Mouse (Mus musculus): ENCODE measurements around the gene Tmem131l.

Tmem131l gene

DNA sequence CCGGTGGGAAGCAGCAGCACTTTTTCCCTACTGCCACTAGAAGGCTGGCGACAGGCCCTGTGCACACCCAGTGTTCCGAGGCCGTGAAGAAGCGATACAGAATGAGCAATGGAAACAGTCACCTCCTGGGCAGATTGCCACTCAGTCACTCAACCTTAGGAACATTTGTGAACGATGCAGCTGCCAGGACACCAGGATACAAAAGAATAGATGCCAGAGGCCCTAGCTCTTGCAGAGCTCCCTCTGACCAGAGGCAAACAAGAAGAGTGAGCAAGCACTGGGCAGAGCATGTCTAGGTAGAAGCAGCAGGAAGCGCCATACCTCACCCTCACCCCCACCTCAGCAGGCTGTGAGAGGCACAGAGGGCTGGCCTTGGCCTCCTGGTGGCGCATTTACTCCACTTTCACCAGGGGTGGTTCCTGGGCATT is 46.9 kb downstream of the Tmem131l start:
- POLR2A ChIA-PET, result interaction anchor here in 3 of 4 experiments (1.2 to 4.1 kb wide), 9 partner anchors 10 to 47 kb away, joined by 3 to 30 read pairs (median 5); partner anchors contain the start of gene Tmem131l (in 1 of the 3)
- CTCF ChIA-PET, result interaction anchor here in 1 of 4 experiments (0.7 kb wide), 1 partner anchor 39 kb away, joined by 3 read pairs; no protein-coding TSS in a partner anchor

DNA sequence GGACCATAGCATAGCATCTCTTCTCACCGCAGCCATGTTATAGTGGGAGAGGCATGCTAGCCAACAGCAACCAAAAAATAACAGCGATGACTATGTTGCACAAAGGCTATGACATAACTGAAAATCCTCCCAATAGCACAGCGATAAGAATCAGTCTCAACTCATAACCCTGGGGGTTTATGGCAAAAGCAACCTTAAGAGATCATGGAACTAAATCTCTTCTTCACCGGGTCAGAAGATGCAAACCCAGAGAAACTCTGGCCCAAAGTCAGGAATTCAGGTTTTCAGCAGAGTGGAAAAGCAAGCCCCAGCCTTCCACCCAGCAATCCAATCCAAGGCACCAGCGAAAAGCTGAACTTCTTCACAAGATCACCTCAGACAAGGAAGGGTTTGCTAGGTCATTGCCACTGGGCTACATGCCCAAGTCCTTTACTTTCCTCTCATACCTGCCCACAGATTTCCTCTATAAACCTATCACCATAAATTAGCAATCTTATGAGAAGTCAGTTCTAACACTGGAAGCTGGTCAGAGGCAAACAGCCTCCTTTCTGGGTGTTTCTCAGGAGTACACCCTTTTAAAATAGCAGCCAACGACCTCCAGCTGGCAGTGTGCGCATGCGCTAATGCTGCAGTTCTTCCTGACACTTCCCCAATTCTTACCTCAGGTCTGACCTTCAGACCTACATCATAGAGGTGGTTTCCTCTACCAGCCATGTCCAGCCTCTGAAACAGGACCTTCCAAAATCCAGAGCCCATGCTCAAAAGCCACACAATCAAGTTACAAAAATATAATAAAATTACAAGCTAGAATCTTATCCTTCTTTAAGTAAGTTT is 48.1 kb downstream of the Tmem131l start:
- POLR2A ChIA-PET, result interaction anchor here in 2 of 4 experiments (1.2 to 4.1 kb wide), 3 partner anchors 11 to 22 kb away, joined by 4 to 30 read pairs (median 5); no protein-coding TSS in a partner anchor
- CTCF ChIA-PET, result interaction anchor here in 1 of 4 experiments (0.7 kb wide), 1 partner anchor 40 kb away, joined by 3 read pairs; no protein-coding TSS in a partner anchor

DNA sequence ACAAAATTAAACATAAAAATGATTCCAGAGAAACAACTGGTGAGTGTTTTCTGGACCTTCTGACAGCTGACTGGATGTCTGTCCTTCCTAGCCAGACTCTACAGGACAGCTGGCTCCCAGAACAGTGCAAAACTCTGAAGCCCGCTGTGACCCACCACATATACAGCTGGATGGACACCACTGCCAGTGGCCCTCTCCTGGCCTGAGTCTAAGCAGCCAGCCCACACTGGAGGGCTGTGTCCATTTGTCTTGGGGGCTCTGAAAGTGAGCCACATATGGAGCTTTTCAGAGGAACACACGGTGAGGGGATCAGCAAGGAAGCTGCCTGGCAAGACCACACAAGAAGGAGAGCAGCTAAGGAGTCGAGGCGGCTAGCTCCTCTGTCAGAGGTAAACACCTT is 51.8 kb downstream of the Tmem131l start:
- POLR2A ChIA-PET, result interaction anchor here in 2 of 4 experiments (1.0 to 1.9 kb wide), 5 partner anchors 8 to 23 kb away, joined by 3 to 8 read pairs (median 4); no protein-coding TSS in a partner anchor
- CTCF ChIA-PET, result no interaction called here

DNA sequence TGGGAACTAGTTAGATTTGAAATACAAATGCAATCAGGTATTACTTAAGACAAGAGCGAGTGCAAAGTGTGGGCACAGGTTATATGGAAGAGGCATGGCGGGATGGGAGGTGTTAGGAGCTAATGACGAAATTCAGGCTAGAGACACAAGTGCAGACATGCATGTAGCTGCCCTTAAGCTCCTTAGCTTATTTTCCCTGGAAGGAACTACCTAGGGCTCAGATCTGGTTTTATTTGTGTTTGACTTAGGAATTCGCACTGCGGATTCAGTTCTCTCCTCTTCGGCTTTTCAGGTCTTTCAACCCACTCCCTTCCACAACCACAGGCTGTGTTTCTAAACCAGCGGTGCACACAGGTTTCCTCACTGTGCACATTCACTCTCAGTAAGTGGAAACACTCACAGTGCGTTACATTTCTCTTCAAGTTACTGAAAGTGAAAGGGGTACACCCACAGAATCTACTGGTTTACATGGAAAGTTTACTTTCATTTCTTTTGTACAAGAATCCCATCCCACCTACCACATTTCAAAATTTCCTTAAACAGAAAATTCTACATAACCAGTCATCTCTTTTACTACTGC is 52.4 kb downstream of the Tmem131l start:
- ChIA-PET POLR2A (interaction anchor here in 2 of 4 experiments (1.0 to 1.4 kb wide), 3 partner anchors 9 to 17 kb away, joined by 3 to 8 read pairs (median 4); no protein-coding TSS in a partner anchor), CTCF (no interaction called here)

DNA sequence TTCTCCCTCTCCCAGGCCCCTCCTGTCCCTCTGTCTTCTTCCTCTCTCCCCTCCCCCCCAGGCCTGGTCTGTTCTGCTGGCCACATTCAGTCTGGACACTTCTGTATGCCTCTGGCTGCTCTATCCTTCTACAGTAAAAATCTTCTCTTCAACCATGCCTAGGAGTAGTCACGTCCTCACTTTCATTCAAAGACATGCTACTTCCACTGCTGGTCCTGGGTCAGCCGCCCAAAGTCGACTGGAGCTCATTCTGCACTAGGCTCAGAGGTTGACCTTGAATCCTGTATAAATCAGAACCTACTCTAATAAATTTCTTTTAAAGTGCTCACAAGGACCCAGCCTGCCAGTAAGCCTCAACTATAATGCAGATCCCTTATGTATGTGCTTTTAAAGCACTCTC is 53.2 kb downstream of the Tmem131l start:
- ChIA-PET POLR2A (interaction anchor here in 3 of 4 experiments (0.9 to 1.0 kb wide), 3 partner anchors 8 to 17 kb away, joined by 3 read pairs; no protein-coding TSS in a partner anchor), CTCF (interaction anchor here in 1 of 4 experiments (0.6 kb wide), 1 partner anchor 421 kb away, joined by 3 read pairs; no protein-coding TSS in a partner anchor)

DNA sequence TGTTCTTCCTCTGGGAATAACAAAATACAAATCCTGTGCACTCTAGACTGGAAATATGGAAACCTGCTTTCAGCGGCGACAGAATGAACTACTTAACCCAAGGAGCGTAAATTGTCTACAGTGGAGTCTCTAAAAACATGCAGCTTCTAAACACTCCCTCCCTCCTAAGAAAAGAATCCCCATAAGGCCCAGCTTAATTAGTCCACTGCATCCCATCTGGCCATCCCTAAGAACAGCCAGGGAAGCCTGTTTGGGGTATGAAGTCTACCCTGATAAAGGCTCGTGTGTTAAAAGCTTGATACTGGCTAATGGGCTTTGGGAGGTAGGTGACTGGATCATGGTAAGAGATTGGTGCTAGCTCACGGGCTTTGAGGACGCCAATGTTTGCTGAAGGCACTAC is 54.5 kb downstream of the Tmem131l start:
- ChIA-PET CTCF (interaction anchor here in 1 of 4 experiments (1.4 kb wide), 1 partner anchor 39 kb away, joined by 3 read pairs; no protein-coding TSS in a partner anchor), POLR2A (interaction anchor here in 3 of 4 experiments (0.9 to 1.3 kb wide), 3 partner anchors 9 to 27 kb away, joined by 3 to 4 read pairs (median 4); no protein-coding TSS in a partner anchor)

DNA sequence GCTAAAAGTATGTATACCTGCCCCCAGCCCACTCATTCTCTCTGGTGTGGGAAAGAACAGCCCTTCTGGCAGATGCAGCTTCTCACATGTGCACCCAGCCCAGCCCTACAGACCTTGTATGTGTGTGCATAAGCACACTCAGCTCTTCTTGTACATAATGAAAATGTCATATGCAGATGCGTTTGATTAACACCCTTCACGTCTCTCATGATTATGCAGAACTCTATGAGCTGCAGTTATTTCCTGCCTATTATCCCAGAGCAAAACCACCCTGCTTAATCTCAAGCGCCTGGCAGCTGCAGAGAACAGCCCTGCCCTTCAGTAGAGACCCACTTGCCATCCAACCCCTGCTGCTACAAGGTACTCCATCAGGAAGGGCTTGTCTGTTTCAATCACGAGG is 55.6 kb downstream of the Tmem131l start:
- ChIA-PET CTCF (no interaction called here), POLR2A (interaction anchor here in 3 of 4 experiments (0.6 to 6.7 kb wide), 7 partner anchors 10 to 55 kb away, joined by 3 to 34 read pairs (median 3); no protein-coding TSS in a partner anchor)

DNA sequence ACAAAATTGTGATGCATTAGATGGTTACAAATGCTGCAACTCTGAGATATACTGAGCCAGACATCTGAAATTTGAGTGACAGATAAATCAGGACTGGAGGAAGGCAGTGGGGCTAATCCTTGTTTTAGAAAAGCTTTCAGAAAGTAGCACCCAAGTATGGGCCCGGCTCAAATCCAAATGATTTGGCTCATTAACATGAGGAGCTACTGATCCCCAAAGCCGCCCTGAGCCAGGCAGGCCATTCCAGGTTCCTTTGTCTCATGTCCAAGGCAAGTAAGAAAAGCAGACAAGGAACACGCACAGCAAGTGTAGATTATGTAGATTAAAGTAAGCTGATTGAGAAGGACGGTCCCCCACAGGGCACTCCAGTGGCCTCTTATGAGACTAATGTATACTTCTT is 57.2 kb downstream of the Tmem131l start:
- ChIA-PET CTCF (interaction anchor here in 1 of 4 experiments (0.6 kb wide), 1 partner anchor 803 kb away, joined by 5 read pairs; no protein-coding TSS in a partner anchor), POLR2A (interaction anchor here in 2 of 4 experiments (0.7 to 6.7 kb wide), 5 partner anchors 12 to 40 kb away, joined by 3 to 34 read pairs (median 5); no protein-coding TSS in a partner anchor)

DNA sequence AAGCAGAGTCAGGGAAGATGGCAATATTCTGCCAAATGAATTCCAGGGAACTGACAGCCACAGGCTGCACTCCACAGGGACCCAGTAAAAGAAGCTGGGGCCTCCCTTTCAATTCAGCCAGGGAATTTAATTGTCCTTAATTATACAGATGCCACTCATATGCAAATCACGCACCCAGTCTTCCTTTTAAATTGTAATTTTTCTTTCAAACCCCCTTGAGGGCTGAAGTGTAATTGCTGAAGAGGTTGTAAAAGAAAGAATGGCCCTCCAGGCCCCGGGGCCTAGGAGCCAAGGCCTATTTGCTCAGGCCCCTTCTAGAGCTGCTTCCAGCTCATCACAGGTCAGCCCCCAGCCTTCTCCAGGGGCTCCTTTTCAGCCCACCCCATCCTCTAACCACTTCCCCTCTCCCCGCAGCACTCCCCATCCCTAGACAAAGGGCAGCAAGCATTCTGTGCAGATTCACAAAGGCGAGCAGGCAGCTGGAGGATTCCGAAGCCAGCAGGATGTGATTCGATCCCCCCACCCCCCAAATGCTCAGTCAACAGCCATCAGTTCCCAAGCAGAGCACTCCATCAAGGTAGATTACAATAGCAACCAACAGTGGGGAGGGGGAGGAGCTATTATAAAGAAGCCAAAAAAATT is 59.6 kb downstream of the Tmem131l start:
- ChIA-PET CTCF (interaction anchor here (0.6 to 1.9 kb wide), 9 partner anchors 9 to 333 kb away, joined by 3 to 11 read pairs (median 4); no protein-coding TSS in a partner anchor), POLR2A (interaction anchor here in 3 of 4 experiments (0.5 to 6.7 kb wide), 39 partner anchors 8 to 1594 kb away, joined by 3 to 34 read pairs (median 4); partner anchors contain the start of genes Gatb (in 1 of the 3) and Tmem131l (in 1 of the 3))

DNA sequence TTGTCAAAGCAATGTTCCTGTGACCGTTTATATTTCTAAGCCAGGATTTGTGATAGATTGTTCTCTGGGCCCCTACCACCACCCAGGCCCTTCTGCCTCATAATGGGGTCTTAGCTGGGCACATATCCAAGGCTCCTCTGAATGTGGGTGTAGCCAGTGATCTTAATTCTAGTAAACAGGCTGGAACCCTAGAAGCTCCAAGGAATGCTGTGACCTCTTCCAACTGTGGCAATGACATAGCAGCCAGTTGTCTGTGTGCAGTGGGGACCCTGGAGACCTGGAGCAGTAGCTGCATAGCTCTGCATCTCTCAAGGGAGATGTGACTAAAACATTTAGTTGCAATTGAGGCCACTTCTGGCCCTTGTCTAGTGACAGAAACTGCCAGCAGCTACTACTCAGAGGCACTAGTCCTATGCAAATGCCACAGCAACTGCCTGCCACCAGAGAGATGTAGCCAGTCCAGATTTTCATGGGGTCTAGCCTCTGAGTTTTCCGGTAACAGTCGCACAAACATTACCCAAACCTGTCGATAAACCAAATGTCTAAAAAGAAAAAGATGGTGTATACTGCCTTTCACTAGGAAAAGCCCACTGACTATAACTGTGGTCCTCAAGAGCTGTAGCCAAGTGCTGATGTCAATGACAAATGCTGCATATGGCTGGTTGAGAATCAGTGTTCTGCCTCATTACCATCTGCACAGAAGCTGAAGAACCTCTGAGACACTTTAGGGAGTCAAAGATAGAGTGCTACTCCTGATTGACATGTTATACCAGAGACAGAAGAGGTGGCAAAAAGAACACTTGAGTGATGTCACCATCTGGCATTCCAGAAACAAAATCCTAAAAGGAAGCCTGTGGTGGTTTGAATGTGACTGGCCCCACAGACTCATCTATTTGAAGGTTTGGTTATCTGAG is 61.2 kb downstream of the Tmem131l start:
- POLR2A ChIA-PET, result interaction anchor here in 2 of 4 experiments (1.2 to 6.7 kb wide), 6 partner anchors 9 to 25 kb away, joined by 3 to 34 read pairs (median 8); no protein-coding TSS in a partner anchor
- CTCF ChIA-PET, result interaction anchor here in 1 of 4 experiments (0.6 to 1.9 kb wide), 2 partner anchors 9 to 197 kb away, joined by 3 to 8 read pairs; no protein-coding TSS in a partner anchor

DNA sequence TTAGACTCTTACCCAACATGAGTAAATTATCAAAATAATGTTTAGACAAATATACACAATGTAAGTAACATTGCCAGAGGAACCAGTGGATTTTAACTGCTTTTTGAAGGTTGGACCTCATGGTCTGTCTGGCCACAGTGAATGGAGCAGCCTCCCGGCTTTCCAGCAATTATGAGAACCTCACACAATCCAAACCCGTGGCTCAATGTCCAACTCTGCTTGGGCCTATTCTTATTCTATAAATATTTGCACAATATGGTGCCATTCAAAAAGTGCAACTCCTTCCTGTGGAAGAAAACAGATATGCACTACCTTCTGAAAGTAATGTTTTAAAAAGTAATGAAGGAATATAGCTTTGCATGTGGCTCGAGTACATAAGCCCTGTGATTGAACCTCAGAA is 62.2 kb downstream of the Tmem131l start:
- POLR2A ChIA-PET, result interaction anchor here in 2 of 4 experiments (1.2 to 6.7 kb wide), 3 partner anchors 8 to 18 kb away, joined by 4 to 34 read pairs (median 13); no protein-coding TSS in a partner anchor
- CTCF ChIA-PET, result no interaction called here

DNA sequence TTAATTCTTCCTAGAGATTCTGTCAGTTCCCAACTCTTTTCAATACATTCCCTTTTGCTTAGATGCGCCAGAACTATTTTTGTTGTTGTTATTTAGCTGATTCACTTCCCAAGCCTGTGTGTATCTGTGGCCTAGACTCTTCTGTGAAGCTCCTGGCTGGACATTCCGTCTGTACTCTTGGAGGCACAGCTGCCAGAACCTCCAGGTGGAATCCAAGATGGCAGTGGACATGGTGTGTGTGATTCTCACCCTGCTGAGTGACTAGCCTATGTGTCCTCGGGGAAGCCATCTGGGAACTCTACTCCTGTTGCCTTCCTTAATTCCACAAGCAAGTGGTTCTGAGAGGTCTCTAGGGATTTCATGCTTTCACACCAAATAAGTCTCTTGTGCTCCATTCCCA is 63.8 kb downstream of the Tmem131l start:
- POLR2A ChIA-PET, result interaction anchor here in 2 of 4 experiments (0.6 to 2.0 kb wide), 3 partner anchors 12 to 512 kb away, joined by 3 to 7 read pairs (median 6); no protein-coding TSS in a partner anchor
- CTCF ChIA-PET, result no interaction called here

DNA sequence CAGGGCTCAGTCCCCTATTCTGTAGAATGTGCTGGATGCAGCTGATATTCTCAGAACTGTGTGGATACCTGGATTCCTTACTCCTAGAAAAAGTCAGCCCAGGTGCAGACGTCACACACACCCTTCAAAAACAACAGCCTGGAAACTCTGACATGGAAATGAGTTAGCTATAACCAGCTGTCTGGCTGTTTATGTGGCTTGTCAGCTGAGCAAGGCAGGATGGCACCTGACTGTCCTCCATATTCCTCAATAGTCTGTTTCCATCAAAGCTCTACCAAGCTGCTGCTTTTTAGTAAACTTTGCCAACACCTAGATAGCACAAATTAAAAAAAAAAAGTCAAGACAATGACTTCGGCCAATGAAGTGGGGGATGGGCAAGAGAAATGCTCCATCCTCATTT is 66.6 kb downstream of the Tmem131l start:
- POLR2A ChIA-PET, result interaction anchor here in 2 of 4 experiments (1.4 to 2.0 kb wide), 3 partner anchors 11 to 67 kb away, joined by 3 to 6 read pairs (median 6); partner anchors contain the start of gene Tmem131l (in 1 of the 2)

DNA sequence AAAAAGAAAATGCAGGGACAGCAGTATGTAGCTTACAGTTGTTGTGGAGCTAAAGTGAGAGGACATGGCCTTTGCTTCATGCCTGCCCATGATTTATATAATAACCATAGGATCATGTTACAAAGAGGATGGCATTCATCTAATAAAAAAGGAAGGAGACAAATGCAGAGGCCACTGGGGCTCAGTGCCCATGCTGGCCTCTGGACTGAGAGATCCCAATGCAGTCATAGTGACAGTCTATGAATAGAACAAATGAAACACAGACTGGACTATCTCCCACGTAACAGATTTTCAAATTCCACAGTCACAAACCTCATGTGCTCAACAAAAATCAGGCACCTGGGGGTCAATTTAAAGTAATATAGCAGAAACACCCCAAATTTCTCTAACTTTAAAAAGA is 69.3 kb downstream of the Tmem131l start:
- CTCF ChIA-PET, result interaction anchor here in 1 of 4 experiments (1.5 kb wide), 1 partner anchor 9 kb away, joined by 8 read pairs; no protein-coding TSS in a partner anchor
- POLR2A ChIA-PET, result interaction anchor here in 3 of 4 experiments (0.7 to 5.8 kb wide), 13 partner anchors 10 to 70 kb away, joined by 3 to 34 read pairs (median 5); partner anchors contain the start of gene Tmem131l (in 1 of the 3)

More for the DNA sequence above, 66.6 kb downstream of the Tmem131l start:
- CTCF ChIA-PET, result no interaction called here

DNA sequence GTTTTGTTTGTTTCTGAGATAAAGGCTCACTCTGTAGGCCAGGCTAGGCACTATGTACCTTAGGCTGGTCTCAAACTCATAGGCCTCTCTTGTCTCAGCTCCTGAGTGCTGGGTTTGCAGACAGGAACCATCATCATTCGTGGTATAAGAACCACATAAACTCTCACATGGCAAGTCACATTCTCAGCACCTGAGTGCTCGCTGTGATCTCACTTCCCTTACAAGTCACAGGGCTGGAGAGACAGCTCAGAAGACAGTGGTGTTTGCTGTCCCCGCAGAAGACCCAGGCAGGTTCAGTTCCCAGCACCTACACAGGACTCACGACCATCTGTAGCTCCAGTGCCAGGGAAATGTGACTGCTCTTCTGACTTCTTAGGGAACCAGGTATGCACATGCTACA is 70.9 kb downstream of the Tmem131l start:
- ChIA-PET CTCF (interaction anchor here in 3 of 4 experiments (0.9 to 1.5 kb wide), 3 partner anchors 11 to 73 kb away, joined by 3 to 8 read pairs (median 5); no protein-coding TSS in a partner anchor), POLR2A (interaction anchor here (0.5 to 5.8 kb wide), 18 partner anchors 10 to 405 kb away, joined by 3 to 34 read pairs (median 4); partner anchors contain the start of gene Tmem131l (in 1 of the 4))

DNA sequence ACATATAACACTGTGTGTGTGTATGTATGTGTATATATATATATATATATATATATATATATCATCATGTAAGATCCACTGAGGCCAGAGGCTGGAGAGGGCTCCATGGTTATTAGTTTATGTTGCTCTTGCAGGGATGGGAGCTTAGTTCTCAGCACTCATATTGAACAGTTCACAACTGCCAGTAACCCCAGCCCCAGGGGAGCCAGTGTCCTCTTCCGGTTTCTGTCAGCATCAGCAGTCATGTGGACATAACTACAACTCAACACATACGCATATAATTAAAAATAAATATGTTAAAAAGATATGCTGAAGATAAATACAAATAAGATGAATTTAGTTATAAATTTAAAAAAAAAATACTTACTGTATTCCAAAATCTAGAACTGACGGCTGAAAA is 72.2 kb downstream of the Tmem131l start:
- CTCF ChIA-PET, result interaction anchor here in 1 of 4 experiments (0.6 kb wide), 1 partner anchor 72 kb away, joined by 3 read pairs; no protein-coding TSS in a partner anchor
- POLR2A ChIA-PET, result interaction anchor here in 1 of 4 experiments (1.8 to 5.8 kb wide), 2 partner anchors 13 to 18 kb away, joined by 4 to 34 read pairs; no protein-coding TSS in a partner anchor
